Mouse (Mus musculus) neural tube, embryonic 12.5 days (tissue): ENCODE data around the gene Npas3. TPM values are rescaled to one million over a fixed set of nuclear protein-coding genes. Genes with fewer than 3 reads are reported as not detected.

Experiments used
- ATAC-seq: fragments of 200-750 bp; cut with Nextera tagmentation; 2 replicates; pipeline ENCODE4 v1.8.0; 2017; ENCODE audit warnings: low read depth, mild to moderate bottlenecking, moderate TSS enrichment, moderate library complexity; ENCODE audit not compliant: low FRiP score
- H3K27ac ChIP-seq: fragments of 300-500 bp; sonication (generic); 2 replicates; pipeline ENCODE4 v1.5.1; 2016
- H3K27me3 ChIP-seq: fragments of 300-500 bp; sonication (generic); replicated peaks from 2 replicates; pipeline ENCODE4 v1.6.1; 2016; ENCODE audit warnings: mild to moderate bottlenecking
- H3K36me3 ChIP-seq: fragments of 300-500 bp; sonication (generic); 2 replicates; pipeline ENCODE4 v1.6.1; 2016; ENCODE audit warnings: mild to moderate bottlenecking
- H3K4me1 ChIP-seq: fragments of 300-500 bp; sonication (generic); 2 replicates; pipeline ENCODE4 v1.6.1; 2016
- H3K4me2 ChIP-seq: fragments of 300-500 bp; sonication (generic); replicated peaks from 2 replicates; pipeline ENCODE4 v1.6.1; 2016; ENCODE audit warnings: mild to moderate bottlenecking
- H3K4me3 ChIP-seq: fragments of 300-500 bp; sonication (generic); 2 replicates; pipeline ENCODE4 v1.5.1; 2016
- H3K9ac ChIP-seq: fragments of 300-500 bp; sonication (generic); 2 replicates; pipeline ENCODE4 v1.6.1; 2016; ENCODE audit warnings: mild to moderate bottlenecking
- H3K9me3 ChIP-seq: fragments of 300-500 bp; sonication (generic); 2 replicates; pipeline ENCODE4 v1.6.1; 2016; ENCODE audit warnings: mild to moderate bottlenecking
- WGBS: fragments of 180-500 bp; shearing (Covaris S2); methylation state at CpG from one replicate; pipeline ENCODE4 v1.1.7; 2016; 5-methylcytosine and 5-hydroxymethylcytosine counted together
- polyA plus RNA-seq: library from polyadenylated mRNA; unstranded; fragments of >200 nt; fragmentation: Nextera tagmentation; extraction: Ambion mirVana; gene quantifications from 2 replicates; pipeline ENCODE4 v1.2.1, GENCODE M21; 2016

Npas3 gene
- polyA plus RNA-seq, 1 experiment from 2014 or later, result 21.4 TPM

GRCm38 (mm10) chr12:53678166-53678565 lies 429.7 kb downstream of the Npas3 start:
- no peaks in the 10 kb centered on the region for H3K36me3 ChIP-seq
- no peak for ATAC-seq
- H3K4me2 ChIP-seq, result no peak overlapping the region
- H3K9me3 ChIP-seq, result no peaks in the 10 kb centered on the region
- H3K27me3 ChIP-seq, result no peaks in the 10 kb centered on the region
- H3K27ac ChIP-seq, result no peak overlapping the region
- no peak overlapping the region for H3K9ac ChIP-seq
- 0 out of 2 replicates have a peak, but pooled peaks cover 4% of the 10 kb centered on the region for H3K4me1 ChIP-seq
- 17% methylated on average over 3 of the region's 3 CpGs for WGBS
- H3K4me3 ChIP-seq, result no peak overlapping the region

GRCm38 (mm10) chr12:53679161-53679560 lies 430.7 kb downstream of the Npas3 start:
- Histone ChIP-seq H3K36me3 (no peaks in the 10 kb centered on the region), H3K9me3 (no peaks in the 10 kb centered on the region), H3K27ac (no peak overlapping the region), H3K4me1 (0 out of 2 replicates have a peak, but pooled peaks cover 4% of the 10 kb centered on the region), H3K4me2 (no peak overlapping the region), H3K9ac (no peak overlapping the region), H3K27me3 (no peaks in the 10 kb centered on the region), H3K4me3 (no peak overlapping the region)
- no peak for ATAC-seq
- WGBS, result 95% methylated on average over 4 of the region's 4 CpGs

- ATAC-seq, result no peak
- no peaks in the 10 kb centered on the region for H3K36me3 ChIP-seq
- H3K4me2 ChIP-seq, result no peak overlapping the region
- H3K9ac ChIP-seq, result no peak overlapping the region
- WGBS, result 75% methylated on average over 3 of the region's 3 CpGs
- no peaks in the 10 kb centered on the region for H3K27me3 ChIP-seq
- H3K4me3 ChIP-seq, result no peak overlapping the region
- H3K27ac ChIP-seq, result no peak overlapping the region
- 0 out of 2 replicates have a peak, but pooled peaks cover 4% of the 10 kb centered on the region for H3K4me1 ChIP-seq
- no peaks in the 10 kb centered on the region for H3K9me3 ChIP-seq
Measured at GRCm38 (mm10) chr12:53680501-53680900, 432.0 kb downstream of the Npas3 start.

- Histone ChIP-seq H3K4me1 (0 out of 2 replicates have a peak, but pooled peaks cover 4% of the 10 kb centered on the region), H3K36me3 (no peaks in the 10 kb centered on the region), H3K9me3 (no peaks in the 10 kb centered on the region), H3K4me3 (no peak overlapping the region), H3K4me2 (no peak overlapping the region), H3K9ac (no peak overlapping the region), H3K27ac (no peak overlapping the region), H3K27me3 (no peaks in the 10 kb centered on the region)
- 49% methylated on average over 3 of the region's 3 CpGs for WGBS
- no peak for ATAC-seq
Measured at GRCm38 (mm10) chr12:53682036-53682435, 433.6 kb downstream of the Npas3 start.

GRCm38 (mm10) chr12:53692471-53692870 lies 444.0 kb downstream of the Npas3 start:
- no peaks in the 10 kb centered on the region for H3K27me3 ChIP-seq
- H3K36me3 ChIP-seq, result no peaks in the 10 kb centered on the region
- H3K9me3 ChIP-seq, result no peaks in the 10 kb centered on the region
- 87% methylated on average over 4 of the region's 4 CpGs for WGBS
- ATAC-seq, result no peak
- no peak overlapping the region for H3K9ac ChIP-seq
- H3K4me2 ChIP-seq, result no peak overlapping the region
- H3K27ac ChIP-seq, result no peak overlapping the region
- H3K4me3 ChIP-seq, result no peak overlapping the region
- H3K4me1 ChIP-seq, result no peaks in the 10 kb centered on the region

- no peaks in the 10 kb centered on the region for H3K27me3 ChIP-seq
- no peak overlapping the region for H3K9ac ChIP-seq
- no peak overlapping the region for H3K4me3 ChIP-seq
- no peak overlapping the region for H3K4me2 ChIP-seq
- H3K36me3 ChIP-seq, result no peaks in the 10 kb centered on the region
- no peak for ATAC-seq
- no peaks in the 10 kb centered on the region for H3K9me3 ChIP-seq
- no peaks in the 10 kb centered on the region for H3K4me1 ChIP-seq
- WGBS, result 92% methylated on average over 4 of the region's 4 CpGs
- no peak overlapping the region for H3K27ac ChIP-seq
Measured at GRCm38 (mm10) chr12:53694346-53694745, 445.9 kb downstream of the Npas3 start.

- 91% methylated on average over 3 of the region's 3 CpGs for WGBS
Measured at GRCm38 (mm10) chr12:53695324-53695723, 446.8 kb downstream of the Npas3 start.

GRCm38 (mm10) chr12:53697645-53698044 lies 449.2 kb downstream of the Npas3 start:
- no peaks in the 10 kb centered on the region for H3K9me3 ChIP-seq
- no peak overlapping the region for H3K4me2 ChIP-seq
- ATAC-seq, result no peak
- 92% methylated on average over 7 of the region's 7 CpGs for WGBS
- no peak overlapping the region for H3K4me3 ChIP-seq
- no peak overlapping the region for H3K27ac ChIP-seq
- no peaks in the 10 kb centered on the region for H3K4me1 ChIP-seq
- no peak overlapping the region for H3K9ac ChIP-seq
- H3K36me3 ChIP-seq, result no peaks in the 10 kb centered on the region
- H3K27me3 ChIP-seq, result no peaks in the 10 kb centered on the region

More at GRCm38 (mm10) chr12:53695324-53695723, 446.8 kb downstream of the Npas3 start:
- no peaks in the 10 kb centered on the region for H3K36me3 ChIP-seq
- ATAC-seq, result no peak
- no peak overlapping the region for H3K27ac ChIP-seq
- no peaks in the 10 kb centered on the region for H3K27me3 ChIP-seq
- no peak overlapping the region for H3K9ac ChIP-seq
- H3K4me3 ChIP-seq, result no peak overlapping the region
- no peak overlapping the region for H3K4me2 ChIP-seq
- H3K9me3 ChIP-seq, result no peaks in the 10 kb centered on the region
- no peaks in the 10 kb centered on the region for H3K4me1 ChIP-seq

GRCm38 (mm10) chr12:53698483-53699227 lies 450.2 kb downstream of the Npas3 start:
- WGBS, result 89% methylated on average over 9 of the region's 9 CpGs
- Histone ChIP-seq H3K4me2 (no peak overlapping the region), H3K36me3 (no peaks in the 10 kb centered on the region), H3K4me3 (no peak overlapping the region), H3K9ac (no peak overlapping the region), H3K9me3 (no peaks in the 10 kb centered on the region), H3K4me1 (no peaks in the 10 kb centered on the region), H3K27me3 (no peaks in the 10 kb centered on the region), H3K27ac (no peak overlapping the region)
- ATAC-seq, result no peak

- Histone ChIP-seq H3K9me3 (no peaks in the 10 kb centered on the region), H3K36me3 (no peaks in the 10 kb centered on the region), H3K4me2 (no peak overlapping the region), H3K27me3 (no peaks in the 10 kb centered on the region), H3K9ac (no peak overlapping the region), H3K27ac (no peak overlapping the region), H3K4me1 (no peaks in the 10 kb centered on the region), H3K4me3 (no peak overlapping the region)
- ATAC-seq, result no peak
- 63% methylated on average over 6 of the region's 6 CpGs for WGBS
Measured at GRCm38 (mm10) chr12:53719896-53720295, 471.4 kb downstream of the Npas3 start.

GRCm38 (mm10) chr12:53722156-53722555 lies 473.7 kb downstream of the Npas3 start:
- H3K9ac ChIP-seq, result no peak overlapping the region
- 89% methylated on average over 7 of the region's 7 CpGs for WGBS
- no peak for ATAC-seq
- H3K4me3 ChIP-seq, result no peak overlapping the region
- H3K27ac ChIP-seq, result no peak overlapping the region
- no peak overlapping the region for H3K4me2 ChIP-seq
- H3K9me3 ChIP-seq, result no peaks in the 10 kb centered on the region
- H3K4me1 ChIP-seq, result no peaks in the 10 kb centered on the region
- H3K27me3 ChIP-seq, result no peaks in the 10 kb centered on the region
- no peaks in the 10 kb centered on the region for H3K36me3 ChIP-seq

- no peak for ATAC-seq
- no peak overlapping the region for H3K4me3 ChIP-seq
- 92% methylated on average over 15 of the region's 15 CpGs for WGBS
- H3K9me3 ChIP-seq, result no peaks in the 10 kb centered on the region
- no peaks in the 10 kb centered on the region for H3K36me3 ChIP-seq
- H3K27ac ChIP-seq, result no peak overlapping the region
- H3K4me1 ChIP-seq, result no peaks in the 10 kb centered on the region
- no peak overlapping the region for H3K4me2 ChIP-seq
- H3K27me3 ChIP-seq, result no peaks in the 10 kb centered on the region
- no peak overlapping the region for H3K9ac ChIP-seq
Measured at GRCm38 (mm10) chr12:53722718-53723698, 474.5 kb downstream of the Npas3 start.
